Mouse (Mus musculus): ENCODE data around the gene Gna13. TPM values are rescaled to one million over a fixed set of nuclear protein-coding genes. Genes with fewer than 3 reads are reported as not detected.

Gna13 gene
- polyA plus RNA-seq, 1 experiment from 2014 or later, result 20.3 TPM

- H3K4me3 ChIP-seq (replicated peaks), result no peak within 1 kb of the TSS
- no peaks in the 10 kb centered on the region for H3K36me3 ChIP-seq
- ATAC-seq (ENCODE audit: insufficient number of reproducible peaks, insufficient read depth, low FRiP score, low TSS enrichment, low read depth), result no peak
- 84% methylated on average over 6 of the region's 6 CpGs for WGBS
- 0 out of 2 replicates have a peak within 1 kb of the TSS, but pooled peaks have one; percentile 8 for H3K9ac ChIP-seq (replicated peaks)
- H3K27me3 ChIP-seq, result no peaks in the 10 kb centered on the region
- no peaks in the 10 kb centered on the region for H3K4me1 ChIP-seq (replicated peaks)
- H3K9me3 ChIP-seq, result 0 out of 2 replicates have a peak, but pooled peaks cover 4% of the 10 kb centered on the region
- no peak within 1 kb of the TSS for H3K4me2 ChIP-seq
- H3K27ac ChIP-seq, result no peak within 1 kb of the TSS
Measured at GRCm38 (mm10) chr11:109413617-109414016, 51.0 kb downstream of the Gna13 start, which contains the start of gene 9930022D16Rik. TSS of gene 9930022D16Rik (plus strand) at chr11:109413917.

GRCm38 (mm10) chr11:109414802-109415201 lies 52.2 kb downstream of the Gna13 start:
- H3K4me1 ChIP-seq (replicated peaks), result peaks cover 2% of the 10 kb centered on the region; the same call in 1 of the 2 replicates
- 86% methylated on average over 5 of the region's 5 CpGs for whole genome bisulfite sequencing
- no peak overlapping the region for H3K27ac ChIP-seq
- H3K9ac ChIP-seq (replicated peaks), result 0 out of 2 replicates have a peak overlapping the region, but pooled peaks have one; percentile 8
- H3K27me3 ChIP-seq, result peaks cover 2% of the 10 kb centered on the region; the same call in 1 of the 2 replicates
- ATAC-seq (ENCODE audit: insufficient number of reproducible peaks, insufficient read depth, low FRiP score, low TSS enrichment, low read depth), result no peak
- no peak overlapping the region for H3K4me2 ChIP-seq
- no peaks in the 10 kb centered on the region for H3K36me3 ChIP-seq
- 0 out of 2 replicates have a peak, but pooled peaks cover 4% of the 10 kb centered on the region for H3K9me3 ChIP-seq
- no peak overlapping the region for H3K4me3 ChIP-seq (replicated peaks)

GRCm38 (mm10) chr11:109416709-109417420 lies 54.2 kb downstream of the Gna13 start:
- Histone ChIP-seq H3K4me2 (no peak overlapping the region), H3K4me3 (replicated peaks) (no peak overlapping the region), H3K27ac (no peak overlapping the region), H3K4me1 (replicated peaks) (peaks cover 4% of the 10 kb centered on the region; the same call in 1 of the 2 replicates), H3K9ac (replicated peaks) (no peak overlapping the region), H3K9me3 (0 out of 2 replicates have a peak, but pooled peaks cover 1% of the 10 kb centered on the region), H3K36me3 (no peaks in the 10 kb centered on the region), H3K27me3 (peaks cover 7% of the 10 kb centered on the region; the same call in 1 of the 2 replicates)
- WGBS, result 83% methylated on average over 8 of the region's 8 CpGs
- no peak for ATAC-seq (ENCODE audit: insufficient number of reproducible peaks, insufficient read depth, low FRiP score, low TSS enrichment, low read depth)

GRCm38 (mm10) chr11:109417472-109418040 lies 54.9 kb downstream of the Gna13 start:
- Histone ChIP-seq H3K4me1 (replicated peaks) (peaks cover 4% of the 10 kb centered on the region; the same call in 1 of the 2 replicates), H3K27me3 (peaks cover 7% of the 10 kb centered on the region; the same call in 1 of the 2 replicates), H3K9me3 (no peaks in the 10 kb centered on the region), H3K36me3 (no peaks in the 10 kb centered on the region), H3K4me2 (no peak overlapping the region), H3K4me3 (replicated peaks) (no peak overlapping the region), H3K9ac (replicated peaks) (no peak overlapping the region), H3K27ac (no peak overlapping the region)
- ATAC-seq (ENCODE audit: insufficient number of reproducible peaks, insufficient read depth, low FRiP score, low TSS enrichment, low read depth), result no peak
- WGBS, result 84% methylated on average over 9 of the region's 9 CpGs

GRCm38 (mm10) chr11:109419461-109419860 lies 56.8 kb downstream of the Gna13 start:
- Histone ChIP-seq H3K4me2 (no peak overlapping the region), H3K27me3 (peaks cover 7% of the 10 kb centered on the region; the same call in 1 of the 2 replicates), H3K4me3 (replicated peaks) (no peak overlapping the region), H3K9ac (replicated peaks) (no peak overlapping the region), H3K9me3 (no peaks in the 10 kb centered on the region), H3K27ac (no peak overlapping the region), H3K4me1 (replicated peaks) (peaks cover 4% of the 10 kb centered on the region; the same call in 1 of the 2 replicates), H3K36me3 (no peaks in the 10 kb centered on the region)
- no peak for ATAC-seq (ENCODE audit: insufficient number of reproducible peaks, insufficient read depth, low FRiP score, low TSS enrichment, low read depth)
- WGBS, result 55% methylated on average over 4 of the region's 4 CpGs

- WGBS, result 49% methylated on average over 16 of the region's 16 CpGs
- no peak for ATAC-seq (ENCODE audit: insufficient number of reproducible peaks, insufficient read depth, low FRiP score, low TSS enrichment, low read depth)
Measured at GRCm38 (mm10) chr11:109419961-109420566, 57.4 kb downstream of the Gna13 start.

GRCm38 (mm10) chr11:109420567-109420962 lies 57.9 kb downstream of the Gna13 start:
- Histone ChIP-seq H3K4me3 (replicated peaks) (no peak overlapping the region), H3K4me2 (no peak overlapping the region), H3K4me1 (replicated peaks) (peaks cover 4% of the 10 kb centered on the region; the same call in 1 of the 2 replicates), H3K9me3 (no peaks in the 10 kb centered on the region), H3K27ac (no peak overlapping the region), H3K27me3 (peaks cover 7% of the 10 kb centered on the region; the same call in 1 of the 2 replicates), H3K9ac (replicated peaks) (no peak overlapping the region), H3K36me3 (no peaks in the 10 kb centered on the region)
- no peak for ATAC-seq (ENCODE audit: insufficient number of reproducible peaks, insufficient read depth, low FRiP score, low TSS enrichment, low read depth)
- 82% methylated on average over 14 of the region's 14 CpGs for WGBS

More at GRCm38 (mm10) chr11:109419961-109420566, 57.4 kb downstream of the Gna13 start:
- no peak overlapping the region for H3K4me2 ChIP-seq
- 0 out of 2 replicates have a peak overlapping the region, but pooled peaks have one; percentile 19 for H3K9ac ChIP-seq (replicated peaks)
- H3K36me3 ChIP-seq, result no peaks in the 10 kb centered on the region
- no peaks in the 10 kb centered on the region for H3K9me3 ChIP-seq
- peaks cover 4% of the 10 kb centered on the region; the same call in 1 of the 2 replicates for H3K4me1 ChIP-seq (replicated peaks)
- no peak overlapping the region for H3K4me3 ChIP-seq (replicated peaks)
- no peak overlapping the region for H3K27ac ChIP-seq
- peaks cover 7% of the 10 kb centered on the region; the same call in 1 of the 2 replicates for H3K27me3 ChIP-seq

- peaks cover 4% of the 10 kb centered on the region; the same call in 1 of the 2 replicates for H3K4me1 ChIP-seq (replicated peaks)
- H3K27me3 ChIP-seq, result peaks cover 7% of the 10 kb centered on the region; the same call in 1 of the 2 replicates
- no peak overlapping the region for H3K4me2 ChIP-seq
- H3K9me3 ChIP-seq, result no peaks in the 10 kb centered on the region
- H3K9ac ChIP-seq (replicated peaks), result no peak overlapping the region
- H3K4me3 ChIP-seq (replicated peaks), result no peak overlapping the region
- no peaks in the 10 kb centered on the region for H3K36me3 ChIP-seq
- 72% methylated on average over 5 of the region's 5 CpGs for WGBS
- no peak for ATAC-seq (ENCODE audit: insufficient number of reproducible peaks, insufficient read depth, low FRiP score, low TSS enrichment, low read depth)
- H3K27ac ChIP-seq, result no peak overlapping the region
Measured at GRCm38 (mm10) chr11:109421205-109421604, 58.6 kb downstream of the Gna13 start.

- Histone ChIP-seq H3K36me3 (no peaks in the 10 kb centered on the region), H3K9me3 (no peaks in the 10 kb centered on the region), H3K4me3 (replicated peaks) (no peak overlapping the region), H3K27ac (no peak overlapping the region), H3K9ac (replicated peaks) (no peak overlapping the region), H3K4me2 (no peak overlapping the region), H3K27me3 (peaks cover 7% of the 10 kb centered on the region; the same call in 1 of the 2 replicates), H3K4me1 (replicated peaks) (peaks cover 10% of the 10 kb centered on the region; the same call in 1 of the 2 replicates)
- ATAC-seq (ENCODE audit: insufficient number of reproducible peaks, insufficient read depth, low FRiP score, low TSS enrichment, low read depth), result no peak
- 97% methylated on average over 4 of the region's 4 CpGs for WGBS
Measured at GRCm38 (mm10) chr11:109422263-109422662, 59.6 kb downstream of the Gna13 start.

GRCm38 (mm10) chr11:109423294-109423693 lies 60.7 kb downstream of the Gna13 start:
- peaks cover 10% of the 10 kb centered on the region; the same call in 1 of the 2 replicates for H3K4me1 ChIP-seq (replicated peaks)
- H3K27me3 ChIP-seq, result peaks cover 7% of the 10 kb centered on the region; the same call in 1 of the 2 replicates
- ATAC-seq (ENCODE audit: insufficient number of reproducible peaks, insufficient read depth, low FRiP score, low TSS enrichment, low read depth), result no peak
- no peak overlapping the region for H3K9ac ChIP-seq (replicated peaks)
- H3K36me3 ChIP-seq, result peaks cover 2% of the 10 kb centered on the region
- no peaks in the 10 kb centered on the region for H3K9me3 ChIP-seq
- WGBS, result 69% methylated on average over 1 of the region's 1 CpGs
- H3K4me3 ChIP-seq (replicated peaks), result no peak overlapping the region
- H3K27ac ChIP-seq, result no peak overlapping the region
- no peak overlapping the region for H3K4me2 ChIP-seq

Data from limb, embryonic 12.5 days (tissue).